Mouse (Mus musculus): Measurements from ENCODE around the gene Tbl3. TPM values are rescaled to one million over a fixed set of nuclear protein-coding genes. Genes with fewer than 3 reads are reported as not detected.

The Tbl3 gene
- 20.3 TPM for polyA plus RNA-seq (2014; fragmentation: Illumina TruSeq; extraction: RNeasy Lipid Tissue Mini Kit (QIAGEN cat#74804); ENCODE audit: low read depth, low replicate concordance)

DNA sequence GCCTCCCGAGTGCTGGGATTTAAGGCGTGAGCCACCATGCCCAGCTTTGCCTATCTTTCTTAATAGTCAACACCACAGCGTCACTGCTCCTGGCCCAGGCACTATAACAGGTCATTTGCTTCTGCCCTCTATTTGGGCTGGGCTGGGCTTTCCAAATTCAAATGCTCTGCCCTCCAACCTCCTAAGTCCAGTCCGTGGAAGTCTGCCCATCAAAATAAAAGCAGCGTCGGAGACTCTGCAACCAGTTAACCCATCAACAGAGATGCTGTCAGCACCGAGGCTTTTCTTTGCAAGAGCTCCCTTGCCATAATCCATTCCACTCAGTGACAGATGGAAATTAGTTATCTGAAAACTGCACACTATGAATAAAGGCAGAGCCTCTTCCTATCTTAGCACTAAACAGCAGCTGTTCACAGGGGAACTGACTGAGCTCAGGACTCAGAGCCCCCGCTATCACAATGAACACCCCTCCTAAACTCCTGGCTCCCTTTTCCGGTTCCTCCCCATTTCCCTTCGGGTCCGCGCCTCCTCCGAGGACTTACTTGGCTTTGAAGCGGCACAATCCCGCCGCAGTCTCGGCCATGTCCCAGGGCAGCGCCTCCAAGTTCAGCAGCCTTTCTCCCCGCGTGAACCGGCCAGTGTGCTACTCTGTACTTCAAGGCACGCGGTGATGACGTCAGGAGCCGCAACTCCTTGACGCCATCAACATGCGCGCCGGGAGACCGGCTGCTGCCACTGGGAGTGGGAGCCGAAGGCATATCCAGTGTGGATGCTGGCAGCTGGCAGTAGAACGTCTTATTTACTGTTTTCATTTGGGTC, at the start of gene Tbl3:
TSS of gene Tbl3 (minus strand) at position 679 of the 819 bp plus-strand sequence.

DNA sequence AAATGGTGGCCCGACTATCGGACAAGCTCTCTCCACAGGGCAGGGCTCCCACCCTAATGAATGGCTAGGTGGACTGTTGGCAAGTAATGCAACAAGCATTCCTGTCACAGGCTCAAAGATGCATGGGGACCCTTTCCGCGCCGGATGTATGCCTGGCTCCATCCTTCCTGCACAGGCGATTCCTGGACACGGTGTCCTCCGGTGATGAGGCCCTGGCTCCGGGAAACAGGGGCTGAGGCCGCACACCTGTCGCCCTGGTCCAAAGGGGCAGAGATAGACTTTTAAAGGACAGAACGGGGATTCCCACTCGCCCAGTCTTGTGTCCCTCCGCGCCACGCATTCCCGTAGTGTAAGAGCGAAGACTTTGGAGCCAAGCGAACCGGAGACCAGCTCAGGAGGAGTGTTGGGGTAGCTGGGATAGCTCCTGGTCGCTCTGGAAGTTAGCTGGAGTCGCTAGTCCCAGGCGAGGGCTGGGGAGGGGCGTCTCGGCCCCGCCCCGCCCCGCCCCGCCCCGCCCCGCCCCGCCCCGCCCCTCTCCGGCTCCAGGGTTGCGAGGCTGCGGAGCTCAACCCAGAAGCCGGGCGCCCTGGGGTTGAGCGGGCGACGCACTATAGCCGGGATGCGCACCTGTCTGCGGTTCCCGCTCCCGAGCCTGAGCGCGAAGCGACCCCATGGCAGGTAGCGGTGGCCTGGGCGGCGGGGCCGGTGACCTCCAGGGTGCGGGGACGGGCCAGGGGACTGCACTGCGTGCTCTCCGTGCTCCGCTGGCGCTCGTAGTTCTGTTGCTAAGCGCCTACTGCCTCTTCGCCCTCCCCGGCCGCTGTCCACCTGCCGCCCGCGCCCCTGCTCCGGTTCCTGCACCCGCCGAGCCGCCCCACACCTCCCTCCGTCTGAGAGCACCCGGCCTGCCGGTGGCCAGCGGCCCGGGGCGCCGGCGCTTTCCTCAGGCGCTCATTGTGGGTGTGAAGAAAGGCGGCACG, 45.2 kb upstream of the Tbl3 start, which contains the start of gene Hs3st6:
TSS of gene Hs3st6 (plus strand) at position 574 of the 980 bp plus-strand sequence.

DNA sequence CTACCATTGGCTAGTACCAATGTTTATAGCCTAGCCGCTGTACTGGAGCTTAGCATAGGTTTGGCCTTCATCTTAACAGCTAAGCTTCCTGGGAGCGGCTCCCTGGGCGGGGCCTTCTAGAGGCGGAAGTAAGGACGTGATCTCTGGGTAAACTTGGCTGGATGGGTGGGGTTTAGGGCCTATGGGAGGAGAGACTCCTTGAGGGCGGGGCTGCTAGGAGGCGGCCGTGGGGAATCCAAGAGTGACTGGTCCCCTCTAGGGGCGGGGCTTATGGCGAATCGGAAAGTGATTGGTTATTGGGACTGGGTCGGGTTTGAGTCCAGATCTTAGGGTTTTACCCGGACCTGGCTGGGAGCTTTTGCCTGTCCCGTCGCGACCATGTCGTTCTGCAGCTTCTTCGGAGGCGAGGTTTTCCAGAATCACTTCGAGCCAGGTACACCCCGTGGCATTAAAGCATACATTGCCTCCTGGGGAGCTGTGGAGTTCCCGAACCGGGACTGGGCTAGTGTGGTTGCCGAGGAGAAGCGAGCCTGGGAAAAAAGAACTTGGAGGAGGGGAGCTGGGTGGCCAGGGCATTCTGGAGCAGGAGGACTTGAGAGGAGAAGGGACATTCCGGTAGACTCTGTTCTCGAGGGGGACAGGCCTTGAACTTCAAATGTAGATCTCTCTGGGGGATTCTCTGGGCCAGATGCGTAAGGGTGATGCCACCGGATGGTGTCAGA, 29.0 kb upstream of the Tbl3 start, which contains the start of gene Msrb1:
TSS of gene Msrb1 (plus strand) at position 313 of the 722 bp plus-strand sequence.

DNA sequence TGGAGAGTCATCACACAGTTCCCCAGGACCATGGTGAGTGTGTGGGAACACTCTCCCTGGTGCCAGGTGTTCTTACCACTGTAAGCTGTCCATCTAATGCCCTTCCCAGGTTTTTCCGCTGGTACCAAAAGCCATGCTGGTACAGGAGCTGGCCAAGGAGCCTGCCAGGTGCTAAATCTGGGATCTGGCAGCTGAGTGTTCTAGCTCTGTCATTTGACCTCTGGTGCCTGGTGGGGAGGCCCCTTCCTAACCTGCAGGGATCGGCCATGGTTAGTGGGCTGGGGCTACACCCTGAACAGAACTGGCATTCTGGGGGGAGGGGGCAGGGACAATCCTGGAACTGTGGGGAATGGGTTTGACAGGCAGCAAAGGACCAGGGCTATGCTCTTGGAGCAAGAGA, 20.2 kb upstream of the Tbl3 start, which contains the start of gene Rpl3l:
TSS of gene Rpl3l (plus strand) at position 203 of the 400 bp plus-strand sequence.

DNA sequence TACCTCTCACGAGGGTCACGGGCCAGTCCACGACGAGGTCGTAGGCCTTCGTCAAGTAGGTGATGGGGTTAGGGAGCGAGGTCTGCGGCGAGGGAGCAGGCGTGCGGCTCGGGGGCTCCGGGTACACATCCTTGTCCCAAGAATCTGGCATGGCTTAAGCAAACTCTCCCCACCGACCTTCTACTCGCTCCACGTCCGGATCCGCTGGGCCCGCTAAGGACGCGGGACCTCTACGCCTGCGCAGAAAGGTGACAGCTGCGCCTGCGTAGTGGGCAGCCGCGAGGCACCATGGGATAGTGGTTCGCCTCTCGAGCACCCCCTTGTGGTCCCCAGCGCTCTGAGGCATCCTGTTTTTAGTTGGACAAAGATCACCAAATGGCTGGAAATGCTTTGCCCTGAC, 16.7 kb upstream of the Tbl3 start, which contains the start of gene Ndufb10:
TSS of gene Ndufb10 (minus strand) at position 295 of the 400 bp plus-strand sequence.

DNA sequence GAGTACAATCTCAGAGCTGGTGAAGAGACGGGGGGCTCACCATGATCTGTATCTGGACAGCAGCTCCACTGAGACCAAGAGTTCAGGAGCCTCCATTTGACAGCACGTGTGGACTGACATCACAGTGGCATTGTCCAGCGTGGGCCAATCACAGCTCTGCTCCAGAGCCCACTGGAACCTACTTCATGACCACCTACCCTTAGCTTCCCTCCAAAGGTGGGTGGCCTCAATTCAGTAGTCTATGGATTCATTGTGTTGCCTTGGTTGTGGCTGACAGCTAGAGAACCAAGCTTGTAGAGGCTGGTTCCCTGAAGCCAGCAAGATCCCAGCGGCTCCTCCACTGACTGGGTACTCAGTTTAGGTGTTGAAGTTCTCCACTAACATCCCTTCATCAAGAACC, 10.5 kb upstream of the Tbl3 start, which contains the start of the genes Rnf151 and Rps2:
TSS of gene Rnf151 (minus strand) at position 121 of the 400 bp plus-strand sequence.
TSS of gene Rps2 (plus strand) at position 174 of the 400 bp plus-strand sequence.

DNA sequence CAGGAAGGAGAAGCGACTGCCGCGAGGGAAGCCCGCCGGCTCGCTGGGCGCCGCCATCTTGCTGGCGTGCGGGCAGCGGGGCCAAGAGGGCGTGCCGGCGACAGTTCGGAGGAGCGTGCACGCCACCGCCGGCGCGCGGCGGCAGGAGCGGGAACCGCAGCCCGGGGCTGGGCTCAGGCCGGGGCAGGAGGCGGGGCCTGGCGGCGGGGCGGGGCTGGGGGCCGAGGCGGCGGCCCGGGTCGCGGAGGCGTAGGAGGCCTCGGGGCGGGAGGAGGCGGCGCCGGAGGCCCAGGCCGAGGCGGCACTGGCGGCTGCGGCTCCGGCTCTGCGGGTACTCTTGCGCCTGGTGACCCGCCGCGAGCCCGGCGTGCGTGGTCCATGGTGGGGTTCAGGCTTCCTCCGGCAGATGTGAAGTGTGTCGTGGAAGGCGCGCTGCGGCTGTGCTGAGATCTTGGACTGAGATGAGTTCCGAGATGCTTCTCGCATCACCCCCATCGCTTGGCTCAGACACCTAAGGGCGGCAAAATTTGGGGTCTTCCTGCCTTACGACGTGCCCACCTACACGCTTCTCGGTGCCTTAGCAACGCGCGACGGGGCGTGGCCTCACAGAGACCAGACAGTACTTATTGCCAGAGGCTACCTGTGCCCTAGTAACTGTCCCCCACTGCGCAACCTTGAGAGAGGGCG, 11.3 kb downstream of the Tbl3 start, which contains the start of the genes Gfer and Noxo1:
TSS of gene Gfer (minus strand) at position 146 of the 687 bp plus-strand sequence.
TSS of gene Noxo1 (plus strand) at position 224 of the 687 bp plus-strand sequence.

DNA sequence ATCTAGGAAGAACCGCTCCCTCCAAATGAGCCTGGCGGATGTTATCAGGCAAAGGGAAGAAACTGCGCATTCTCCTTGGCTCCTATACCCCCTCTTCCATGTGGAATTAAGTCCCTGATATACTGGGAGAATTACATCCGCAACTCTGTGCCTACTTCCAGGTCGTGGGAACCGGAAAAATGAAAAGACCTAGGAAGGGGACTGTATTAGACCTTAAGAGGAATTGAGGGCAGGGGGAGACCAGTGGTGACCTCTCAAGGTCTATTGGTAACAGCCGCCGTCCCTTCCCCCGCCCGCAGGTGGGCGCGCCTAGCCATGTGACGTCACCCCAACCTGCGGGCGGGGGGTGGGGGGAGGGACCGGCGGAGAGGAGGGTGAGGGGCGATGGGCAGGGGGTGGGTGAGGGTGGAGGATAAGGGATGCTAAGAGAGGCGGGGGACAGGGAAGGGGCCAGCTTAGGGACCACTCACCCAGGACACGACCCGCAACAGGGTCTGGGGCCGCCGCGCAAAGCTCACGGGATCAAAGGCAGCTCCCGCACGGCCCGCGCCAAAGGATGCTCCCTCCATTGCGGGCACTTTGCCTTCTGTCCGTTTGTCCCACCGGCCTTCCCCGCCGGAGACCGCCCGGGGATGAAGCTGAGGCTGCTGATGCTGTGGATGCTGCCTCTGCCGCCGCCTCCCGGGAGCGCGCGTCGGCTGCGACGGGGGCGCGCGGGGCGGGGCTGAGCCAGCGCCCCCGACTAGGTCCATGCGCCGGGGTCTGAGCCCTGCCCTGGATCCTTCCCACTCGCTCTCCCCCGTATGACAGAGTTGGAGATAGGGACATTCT, 18.0 kb downstream of the Tbl3 start, which contains the start of gene Syngr3:
TSS of gene Syngr3 (minus strand) at position 705 of the 831 bp plus-strand sequence.

DNA sequence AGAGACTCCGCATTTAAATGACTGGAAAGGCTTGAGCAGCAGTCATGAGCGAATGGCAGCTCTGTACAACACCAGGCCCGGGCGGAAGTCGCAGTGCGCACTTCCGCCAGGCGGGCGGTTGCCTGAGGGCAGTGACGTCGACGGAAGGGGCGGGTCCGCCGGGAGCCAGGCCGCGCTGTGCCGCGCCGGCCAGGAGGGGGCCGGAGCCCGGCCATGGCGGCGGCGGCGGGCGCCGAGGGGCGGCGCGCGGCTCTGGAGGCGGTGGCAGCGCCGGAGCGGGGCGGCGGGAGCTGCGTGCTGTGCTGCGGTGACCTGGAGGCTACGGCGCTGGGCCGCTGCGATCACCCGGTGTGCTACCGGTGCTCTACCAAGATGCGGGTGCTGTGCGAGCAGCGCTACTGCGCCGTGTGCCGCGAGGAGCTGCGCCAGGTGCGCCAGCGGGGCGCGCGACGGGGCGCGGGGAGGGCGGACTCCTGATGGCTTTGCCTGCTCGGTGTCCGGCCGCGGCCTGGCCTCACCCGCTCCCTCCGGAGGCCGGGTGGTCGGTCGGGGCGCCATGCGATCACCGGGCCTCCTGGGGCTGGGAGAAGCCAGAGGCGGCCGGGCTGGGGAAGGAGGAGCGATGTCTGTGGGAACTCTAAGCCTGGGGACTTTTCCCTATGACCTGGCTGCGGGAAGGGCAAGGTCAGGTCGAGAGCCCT, 37.8 kb downstream of the Tbl3 start, which contains the start of gene Zfp598:
TSS of gene Zfp598 (plus strand) at position 143 of the 701 bp plus-strand sequence.

DNA sequence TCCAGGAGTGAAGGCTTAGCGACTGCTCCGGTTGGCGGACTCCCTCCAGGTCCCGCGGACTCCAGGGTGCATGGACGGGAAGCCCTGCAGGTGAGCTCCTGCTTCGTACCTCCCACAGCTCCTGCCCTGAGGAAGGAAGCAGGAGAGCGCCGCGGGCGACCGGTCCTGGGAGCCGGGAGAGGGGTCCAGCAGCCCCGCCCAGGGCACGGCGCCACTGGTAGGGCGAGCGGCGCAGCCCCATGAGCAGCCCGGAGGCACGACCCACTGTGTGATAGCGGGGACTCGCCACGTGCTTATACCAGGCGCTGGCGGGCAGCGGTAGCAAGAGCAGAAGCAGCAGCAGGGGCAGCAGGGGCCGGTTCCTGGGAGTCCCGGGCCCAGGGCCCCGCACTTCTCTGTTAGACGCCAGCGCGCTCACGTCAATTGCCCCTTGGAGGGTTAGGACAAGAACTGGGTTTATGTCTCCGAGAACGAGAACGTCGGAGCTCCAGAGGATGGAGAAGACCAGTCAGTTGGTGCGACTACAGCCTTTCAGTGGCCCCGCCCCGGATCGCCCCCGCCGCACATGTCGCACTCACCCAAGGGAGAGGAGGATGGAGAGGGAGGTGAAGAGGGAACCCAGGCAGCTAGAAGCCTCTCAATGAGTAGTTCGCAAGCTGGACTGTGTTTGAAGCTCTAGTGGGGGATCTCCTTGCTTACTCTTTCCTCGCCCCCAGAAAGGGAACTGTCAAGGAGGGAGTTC, 49.3 kb downstream of the Tbl3 start, which contains the start of gene Npw:
TSS of gene Npw (minus strand) at position 441 of the 742 bp plus-strand sequence.

DNA sequence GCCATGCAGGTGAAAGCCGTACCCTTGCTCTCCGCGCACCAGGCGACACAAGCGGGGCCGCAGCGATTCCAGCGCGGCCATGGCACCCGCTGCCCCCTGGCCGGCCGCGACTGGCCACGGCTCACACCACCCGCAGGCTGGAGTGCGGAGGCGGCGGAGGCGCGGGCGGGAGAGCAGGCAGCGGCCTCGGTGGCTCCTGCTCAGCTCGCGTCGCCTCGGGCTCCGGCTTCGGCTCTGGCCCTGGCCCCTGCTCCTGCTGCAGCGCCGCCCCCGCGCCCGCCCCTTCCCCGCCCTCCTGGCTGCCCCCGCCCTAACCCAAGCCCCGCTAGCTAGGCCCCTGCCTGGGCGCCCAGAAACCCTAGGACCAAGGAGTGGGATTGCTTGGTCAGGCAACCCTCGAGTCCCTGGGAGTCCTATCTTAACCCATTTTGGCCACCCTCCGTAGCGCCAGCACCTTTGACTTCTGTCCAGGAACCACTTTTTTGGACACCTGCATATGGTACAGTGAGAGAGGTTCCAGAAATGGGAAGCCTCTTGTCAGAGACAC, 57.3 kb downstream of the Tbl3 start, which contains the start of gene Slc9a3r2:
TSS of gene Slc9a3r2 (minus strand) at position 258 of the 547 bp plus-strand sequence.

Other genes starting within 250 kb of the Tbl3 start
- 40.1 TPM for gene E4f1, start 237.3 kb downstream of the Tbl3 start, polyA plus RNA-seq (2014; fragmentation: Illumina TruSeq; extraction: RNeasy Lipid Tissue Mini Kit (QIAGEN cat#74804); ENCODE audit: low read depth, low replicate concordance)
- 63.0 TPM for gene Pgp, start 237.3 kb downstream of the Tbl3 start, polyA plus RNA-seq (2014; fragmentation: Illumina TruSeq; extraction: RNeasy Lipid Tissue Mini Kit (QIAGEN cat#74804); ENCODE audit: low read depth, low replicate concordance)
- gene Bricd5, start 233.8 kb downstream of the Tbl3 start, polyA plus RNA-seq (2014; fragmentation: Illumina TruSeq; extraction: RNeasy Lipid Tissue Mini Kit (QIAGEN cat#74804); ENCODE audit: low read depth, low replicate concordance), result 1.4 TPM
- 16.6 TPM for gene Mlst8, start 228.6 kb downstream of the Tbl3 start, polyA plus RNA-seq (2014; fragmentation: Illumina TruSeq; extraction: RNeasy Lipid Tissue Mini Kit (QIAGEN cat#74804); ENCODE audit: low read depth, low replicate concordance)
- gene Caskin1, start 219.1 kb downstream of the Tbl3 start, polyA plus RNA-seq (2014; fragmentation: Illumina TruSeq; extraction: RNeasy Lipid Tissue Mini Kit (QIAGEN cat#74804); ENCODE audit: low read depth, low replicate concordance), result 1.7 TPM
- gene Traf7, start 179.7 kb downstream of the Tbl3 start, polyA plus RNA-seq (2014; fragmentation: Illumina TruSeq; extraction: RNeasy Lipid Tissue Mini Kit (QIAGEN cat#74804); ENCODE audit: low read depth, low replicate concordance), result 99.5 TPM
- gene Rab26, start 173.4 kb downstream of the Tbl3 start, polyA plus RNA-seq (2014; fragmentation: Illumina TruSeq; extraction: RNeasy Lipid Tissue Mini Kit (QIAGEN cat#74804); ENCODE audit: low read depth, low replicate concordance), result 59.2 TPM
- gene Pkd1, start 157.8 kb downstream of the Tbl3 start, polyA plus RNA-seq (2014; fragmentation: Illumina TruSeq; extraction: RNeasy Lipid Tissue Mini Kit (QIAGEN cat#74804); ENCODE audit: low read depth, low replicate concordance), result 51.6 TPM
- gene Tsc2, start 75.0 kb downstream of the Tbl3 start, polyA plus RNA-seq (2014; fragmentation: Illumina TruSeq; extraction: RNeasy Lipid Tissue Mini Kit (QIAGEN cat#74804); ENCODE audit: low read depth, low replicate concordance), result 71.7 TPM
- 10.0 TPM for gene Nthl1, start 75.0 kb downstream of the Tbl3 start, polyA plus RNA-seq (2014; fragmentation: Illumina TruSeq; extraction: RNeasy Lipid Tissue Mini Kit (QIAGEN cat#74804); ENCODE audit: low read depth, low replicate concordance)
- gene Slc9a3r2, start 57.3 kb downstream of the Tbl3 start, polyA plus RNA-seq (2014; fragmentation: Illumina TruSeq; extraction: RNeasy Lipid Tissue Mini Kit (QIAGEN cat#74804); ENCODE audit: low read depth, low replicate concordance), result 43.1 TPM
- not detected for gene Npw, start 49.2 kb downstream of the Tbl3 start, polyA plus RNA-seq (2014; fragmentation: Illumina TruSeq; extraction: RNeasy Lipid Tissue Mini Kit (QIAGEN cat#74804); ENCODE audit: low read depth, low replicate concordance)
- gene Zfp598, start 38.0 kb downstream of the Tbl3 start, polyA plus RNA-seq (2014; fragmentation: Illumina TruSeq; extraction: RNeasy Lipid Tissue Mini Kit (QIAGEN cat#74804); ENCODE audit: low read depth, low replicate concordance), result 33.7 TPM
- not detected for gene Syngr3, start 17.7 kb downstream of the Tbl3 start, polyA plus RNA-seq (2014; fragmentation: Illumina TruSeq; extraction: RNeasy Lipid Tissue Mini Kit (QIAGEN cat#74804); ENCODE audit: low read depth, low replicate concordance)
- gene Gfer, start 11.5 kb downstream of the Tbl3 start, polyA plus RNA-seq (2014; fragmentation: Illumina TruSeq; extraction: RNeasy Lipid Tissue Mini Kit (QIAGEN cat#74804); ENCODE audit: low read depth, low replicate concordance), result 27.0 TPM
- 4.2 TPM for gene Noxo1, start 11.4 kb downstream of the Tbl3 start, polyA plus RNA-seq (2014; fragmentation: Illumina TruSeq; extraction: RNeasy Lipid Tissue Mini Kit (QIAGEN cat#74804); ENCODE audit: low read depth, low replicate concordance)
- gene Rnf151, start 10.4 kb upstream of the Tbl3 start, polyA plus RNA-seq (2014; fragmentation: Illumina TruSeq; extraction: RNeasy Lipid Tissue Mini Kit (QIAGEN cat#74804); ENCODE audit: low read depth, low replicate concordance), result 8.2 TPM
- gene Rps2, start 10.5 kb upstream of the Tbl3 start, polyA plus RNA-seq (2014; fragmentation: Illumina TruSeq; extraction: RNeasy Lipid Tissue Mini Kit (QIAGEN cat#74804); ENCODE audit: low read depth, low replicate concordance), result 1,196 TPM
- gene Ndufb10, start 16.8 kb upstream of the Tbl3 start, polyA plus RNA-seq (2014; fragmentation: Illumina TruSeq; extraction: RNeasy Lipid Tissue Mini Kit (QIAGEN cat#74804); ENCODE audit: low read depth, low replicate concordance), result 212 TPM
- 44.8 TPM for gene Rpl3l, start 20.2 kb upstream of the Tbl3 start, polyA plus RNA-seq (2014; fragmentation: Illumina TruSeq; extraction: RNeasy Lipid Tissue Mini Kit (QIAGEN cat#74804); ENCODE audit: low read depth, low replicate concordance)
- 165 TPM for gene Msrb1, start 29.0 kb upstream of the Tbl3 start, polyA plus RNA-seq (2014; fragmentation: Illumina TruSeq; extraction: RNeasy Lipid Tissue Mini Kit (QIAGEN cat#74804); ENCODE audit: low read depth, low replicate concordance)
- gene Hs3st6, start 45.3 kb upstream of the Tbl3 start, polyA plus RNA-seq (2014; fragmentation: Illumina TruSeq; extraction: RNeasy Lipid Tissue Mini Kit (QIAGEN cat#74804); ENCODE audit: low read depth, low replicate concordance), result 22.6 TPM
- 1.1 TPM for gene Meiob, start 96.6 kb upstream of the Tbl3 start, polyA plus RNA-seq (2014; fragmentation: Illumina TruSeq; extraction: RNeasy Lipid Tissue Mini Kit (QIAGEN cat#74804); ENCODE audit: low read depth, low replicate concordance)
- 75.0 TPM for gene Hagh, start 132.5 kb upstream of the Tbl3 start, polyA plus RNA-seq (2014; fragmentation: Illumina TruSeq; extraction: RNeasy Lipid Tissue Mini Kit (QIAGEN cat#74804); ENCODE audit: low read depth, low replicate concordance)
- 15.6 TPM for gene Fahd1, start 142.7 kb upstream of the Tbl3 start, polyA plus RNA-seq (2014; fragmentation: Illumina TruSeq; extraction: RNeasy Lipid Tissue Mini Kit (QIAGEN cat#74804); ENCODE audit: low read depth, low replicate concordance)
- 11.6 TPM for gene Igfals, start 158.3 kb upstream of the Tbl3 start, polyA plus RNA-seq (2014; fragmentation: Illumina TruSeq; extraction: RNeasy Lipid Tissue Mini Kit (QIAGEN cat#74804); ENCODE audit: low read depth, low replicate concordance)
- gene Nubp2, start 178.7 kb upstream of the Tbl3 start, polyA plus RNA-seq (2014; fragmentation: Illumina TruSeq; extraction: RNeasy Lipid Tissue Mini Kit (QIAGEN cat#74804); ENCODE audit: low read depth, low replicate concordance), result 38.1 TPM
- 33.3 TPM for gene Spsb3, start 179.0 kb upstream of the Tbl3 start, polyA plus RNA-seq (2014; fragmentation: Illumina TruSeq; extraction: RNeasy Lipid Tissue Mini Kit (QIAGEN cat#74804); ENCODE audit: low read depth, low replicate concordance)
- 35.3 TPM for gene Eme2, start 187.4 kb upstream of the Tbl3 start, polyA plus RNA-seq (2014; fragmentation: Illumina TruSeq; extraction: RNeasy Lipid Tissue Mini Kit (QIAGEN cat#74804); ENCODE audit: low read depth, low replicate concordance)
- 79.8 TPM for gene Mrps34, start 187.5 kb upstream of the Tbl3 start, polyA plus RNA-seq (2014; fragmentation: Illumina TruSeq; extraction: RNeasy Lipid Tissue Mini Kit (QIAGEN cat#74804); ENCODE audit: low read depth, low replicate concordance)
- gene Nme3, start 188.8 kb upstream of the Tbl3 start, polyA plus RNA-seq (2014; fragmentation: Illumina TruSeq; extraction: RNeasy Lipid Tissue Mini Kit (QIAGEN cat#74804); ENCODE audit: low read depth, low replicate concordance), result 52.6 TPM
- gene Mapk8ip3, start 229.3 kb upstream of the Tbl3 start, polyA plus RNA-seq (2014; fragmentation: Illumina TruSeq; extraction: RNeasy Lipid Tissue Mini Kit (QIAGEN cat#74804); ENCODE audit: low read depth, low replicate concordance), result 54.7 TPM

Data from adipose tissue, adult 10 weeks (tissue).